Mouse (Mus musculus) liver (tissue): Measurements from ENCODE around the gene Cd200r2.
"Not testable (repeated sequence)": the region's sequence is repeated elsewhere in the genome, so short reads cannot be mapped to it uniquely, and the experiment has no call there.

Experiments used
- DNase-seq: peaks from one replicate; pipeline ENCODE4 v3.0.0-alpha.2; 2020; ENCODE audit warnings: mixed read lengths

Gene Cd200r2

GRCm38 (mm10) chr16:44866797-44867196 is at the start of gene Cd200r2:
Cd200r2 (plus strand) TSS chr16:44867097.
- DNase-seq: no peak

- DNase-seq: no peak
These were observed 48.9 kb upstream of the Cd200r2 start for GRCm38 (mm10) chr16:44818010-44818409.

GRCm38 (mm10) chr16:44820545-44820944 is 46.4 kb upstream of the Cd200r2 start:
- no peak for DNase-seq

DNA sequence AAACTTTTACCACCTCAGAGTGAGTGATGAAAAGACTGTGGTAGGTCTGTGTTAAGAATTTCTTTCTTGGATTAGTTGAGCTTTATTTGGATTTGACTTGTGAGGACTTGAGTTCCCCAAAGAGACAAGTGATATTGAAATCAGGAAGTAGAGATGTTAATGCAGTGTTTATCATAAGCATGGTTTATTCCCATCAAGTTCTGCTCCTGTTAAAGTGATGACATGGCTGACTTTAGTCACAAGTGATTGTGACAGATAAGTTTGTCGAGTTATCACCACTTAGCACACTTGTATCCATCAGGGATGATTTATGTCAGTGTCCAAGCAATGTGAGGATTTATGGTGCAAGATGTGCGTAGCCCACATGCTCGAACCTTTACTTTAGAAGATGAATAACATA is 34.6 kb upstream of the Cd200r2 start:
- no peak for DNase-seq

DNA sequence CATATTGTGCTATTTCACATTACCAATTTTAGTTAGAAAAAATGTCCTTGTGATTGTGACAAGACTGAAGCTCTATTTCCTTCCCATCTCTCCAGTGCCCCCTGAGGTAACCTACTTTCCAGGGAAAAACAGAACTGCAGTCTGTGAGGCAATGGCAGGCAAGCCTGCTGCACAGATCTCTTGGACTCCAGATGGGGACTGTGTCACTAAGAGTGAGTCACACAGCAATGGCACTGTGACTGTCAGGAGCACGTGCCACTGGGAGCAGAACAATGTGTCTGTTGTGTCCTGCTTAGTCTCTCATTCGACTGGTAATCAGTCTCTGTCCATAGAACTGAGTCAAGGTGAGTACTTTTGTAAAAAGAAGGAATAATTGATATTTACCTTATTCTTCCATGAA is 33.7 kb upstream of the Cd200r2 start:
- not testable (repeated sequence) for DNase-seq

GRCm38 (mm10) chr16:44875178-44875577 is 8.3 kb downstream of the Cd200r2 start:
- DNase-seq: no peak

GRCm38 (mm10) chr16:44876625-44877024 is 9.7 kb downstream of the Cd200r2 start:
- no peak for DNase-seq

GRCm38 (mm10) chr16:44877595-44877994 is 10.7 kb downstream of the Cd200r2 start:
- no peak for DNase-seq

- DNase-seq: no peak
These were observed 23.9 kb downstream of the Cd200r2 start for GRCm38 (mm10) chr16:44890814-44891213.

GRCm38 (mm10) chr16:44932016-44932415 is 65.1 kb downstream of the Cd200r2 start:
- no peak for DNase-seq

DNA sequence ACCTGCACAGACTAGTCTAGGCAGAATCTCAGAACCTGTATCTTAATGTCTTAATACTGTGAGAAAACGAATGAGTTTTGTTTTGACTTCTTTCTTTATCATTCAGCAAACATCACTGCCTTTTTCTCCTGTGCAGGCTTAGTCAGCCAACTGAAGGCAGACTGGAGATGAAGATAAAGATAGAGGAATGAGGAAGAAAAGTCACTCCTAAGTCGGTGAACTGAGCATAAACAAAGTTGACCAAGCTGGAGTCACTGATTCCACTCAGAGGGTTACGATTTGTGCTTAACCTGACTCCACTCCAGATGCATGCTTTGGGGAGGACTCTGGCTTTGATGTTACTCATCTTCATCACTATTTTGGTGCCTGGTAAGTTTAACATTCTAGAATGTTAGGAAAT is 76.6 kb downstream of the Cd200r2 start, which contains the start of gene Cd200r3:
Cd200r3 (plus strand) TSS at position 211 of the 400 bp plus-strand sequence.
- DNase-seq: no peak

DNA sequence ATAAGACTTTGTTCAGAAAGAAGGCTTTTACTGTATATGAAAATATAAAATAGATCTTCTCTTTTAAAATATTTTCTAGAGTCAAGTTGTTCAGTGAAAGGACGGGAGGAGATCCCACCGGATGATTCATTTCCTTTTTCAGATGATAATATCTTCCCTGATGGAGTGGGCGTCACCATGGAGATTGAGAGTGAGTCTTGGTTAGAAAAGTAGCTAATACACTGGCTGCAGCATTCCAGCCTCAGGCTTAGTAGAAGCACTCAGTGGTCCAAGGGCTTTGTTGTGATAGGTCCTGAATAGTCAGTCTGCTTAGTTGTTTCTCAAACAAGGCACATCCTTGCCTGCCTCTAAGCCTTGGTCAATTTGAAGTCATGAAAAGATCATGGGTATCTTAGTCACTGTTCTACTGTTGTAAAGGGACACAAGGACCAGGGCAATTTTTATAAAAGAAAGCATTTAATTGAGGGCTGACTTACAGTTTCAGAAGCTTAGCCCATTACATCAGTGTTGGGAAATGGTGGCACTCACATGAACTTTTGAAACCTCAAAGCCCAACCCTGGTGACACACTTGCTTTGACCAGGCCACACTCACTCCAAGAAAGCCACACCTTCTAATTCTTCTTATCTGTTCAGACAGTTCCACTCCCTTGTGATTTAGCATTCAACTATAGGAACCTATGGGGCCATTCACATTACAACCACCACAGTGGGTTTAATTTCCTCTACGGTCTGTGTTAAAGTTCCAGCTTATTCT is 84.6 kb downstream of the Cd200r2 start:
- DNase-seq: no peak

DNA sequence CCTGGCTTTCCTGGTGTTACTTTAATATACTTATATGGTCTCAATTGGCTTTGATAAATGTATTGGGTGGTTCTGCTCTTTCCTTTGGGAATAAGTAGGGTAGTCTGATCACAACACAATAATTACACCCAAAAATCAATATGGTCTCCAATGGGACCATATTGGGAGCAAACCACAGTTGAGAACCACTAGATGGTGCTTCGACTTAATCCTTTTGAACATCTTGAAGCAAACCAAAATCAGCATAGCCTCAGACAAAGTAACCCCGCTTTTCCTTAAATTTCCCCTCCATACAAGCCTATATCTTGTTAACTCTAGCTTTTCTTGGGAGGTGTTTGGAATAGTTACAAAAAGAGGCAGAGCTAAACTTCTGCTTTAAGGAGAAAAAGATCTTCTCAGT is 95.4 kb downstream of the Cd200r2 start:
- DNase-seq: no peak

GRCm38 (mm10) chr16:44962777-44963176 is 95.9 kb downstream of the Cd200r2 start:
- no peak for DNase-seq

- no peak for DNase-seq
These were observed 97.9 kb downstream of the Cd200r2 start for GRCm38 (mm10) chr16:44964526-44965374.

DNA sequence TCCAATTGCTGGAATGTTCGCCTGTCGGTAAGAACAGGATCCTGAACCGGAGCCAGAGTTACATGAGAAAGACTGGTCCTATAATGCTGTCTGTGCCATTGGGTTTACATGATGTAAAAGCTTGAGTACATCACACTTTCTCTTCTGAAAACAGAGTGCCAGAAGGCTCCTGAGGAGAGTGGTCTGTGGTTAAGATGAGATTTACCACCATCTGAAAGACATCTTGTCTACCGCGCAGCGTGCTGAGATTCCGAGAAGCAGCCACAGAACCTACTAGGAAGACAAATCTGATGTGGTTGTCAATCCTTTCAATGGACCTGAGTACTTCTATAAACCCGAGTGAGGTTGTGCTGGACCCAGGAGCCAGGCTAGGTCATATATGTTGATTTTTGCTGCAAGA is 98.5 kb downstream of the Cd200r2 start:
- no peak for DNase-seq
